13 mouse cellular contexts compared by ENCODE assay signal in genomic region chr1:191002201-191002600, GRCm38 (mm10). TPM values are rescaled to one million over a fixed set of nuclear protein-coding genes. Genes with fewer than 3 reads are reported as not detected.
A peak's percentile ranks its signal among the peaks of the same experiment; 100 is the strongest.
DNase-seq lines count a peak whose midpoint lies in the region; ATAC-seq and TF ChIP-seq lines count a peak whose summit lies in the region.
"Had no signal": no experiment of that assay in that cellular context is flagged by ENCODE, and none has a peak within 500 bp of the region (broad histone marks: within the 10 kb centered on the region; RNA-seq: fewer than 3 reads in every experiment).

No protein-coding gene starts in this region.

- H3K4me1 ChIP-seq in thymus, adult 2 months (replicated peaks; ENCODE audit: control insufficient read depth, insufficient read depth, low read length): no peaks in the 10 kb centered on the region
- H3K4me1 ChIP-seq: neural tube, embryonic 13.5 days had no signal

- H3K4me3 ChIP-seq in thymus, adult 2 months (ENCODE audit: control insufficient read depth, insufficient read depth, low read length): no peak overlapping the region
- H3K4me3 ChIP-seq: neural tube, embryonic 13.5 days had no signal

- peaks cover 4% of the 10 kb centered on the region for H3K36me3 ChIP-seq in thymus, adult 2 months (ENCODE audit: control insufficient read depth, insufficient read depth, low read length)

- no peaks in the 10 kb centered on the region for H3K27me3 ChIP-seq in thymus, adult 2 months (ENCODE audit: control insufficient read depth, insufficient read depth, low read length)
- H3K27me3 ChIP-seq: neural tube, embryonic 13.5 days had no signal

- intact Hi-C loops in heart, postnatal 10 days (cut with DNase I): loop anchor here (5.0 kb wide), 1 partner anchor 75 kb away; no protein-coding TSS in a partner anchor

- no peak for TF ChIP-seq CTCF in thymus, adult 2 months (IDR thresholded peaks at IDR 0.05; ENCODE audit: borderline replicate concordance, control insufficient read depth, extremely low read depth, insufficient read depth, low read length, poor library complexity)

- TF ChIP-seq POLR2A in thymus, adult 2 months (IDR thresholded peaks at IDR 0.05; ENCODE audit: control insufficient read depth, extremely low read depth, insufficient read depth, low read length, poor library complexity): no peak

- 78% methylated on average over 6 of the region's 6 CpGs for WGBS in thymus, adult 2 months

- H3K27ac ChIP-seq in thymus, adult 2 months (ENCODE audit: control insufficient read depth, insufficient read depth, low read length): no peak overlapping the region
- H3K27ac ChIP-seq: neural tube, embryonic 13.5 days had no signal

- DNase-seq in heart, postnatal 4 days: peak; percentile 39
- no peak for DNase-seq in heart, adult 11 months
- DNase-seq in thymus, adult 2 months: peak; percentile 11
- DNase-seq in thymus, adult 18-20 months: no peak
- peak; percentile 63 to 66 for DNase-seq in kidney, postnatal 4 days
- DNase-seq in right cerebral cortex, postnatal 25 days: no peak
- no peak for DNase-seq in heart, postnatal 10 days

- ATAC-seq in activated CD4-positive, CD25-positive, alpha-beta regulatory T cell, adult 4 months: no peak

RNA-seq across cellular contexts. Expression of gene Vash2, which starts 23.1 kb away (rescaled TPM):
- total RNA-seq in heart, postnatal 4 days (2021): 10 to 100 TPM; 31.5 to 31.9 TPM
- polyA plus RNA-seq in thymus, adult 2 months (2012; rRNA removed): 2.1 and 3.4 TPM in 2 replicates
- polyA plus RNA-seq in activated CD4-positive, CD25-positive, alpha-beta regulatory T cell, adult 4 months (2017; shearing (Covaris generic)): under 1 TPM; 0.15 to 0.30 TPM
- 1 to 10 TPM; 6.3 to 7.5 TPM for total RNA-seq in heart, postnatal 10 days (2021)

RNA-seq across cellular contexts. Expression of gene Flvcr1, which starts 23.8 kb away (rescaled TPM):
- 10 to 100 TPM; 12.6 to 13.0 TPM for total RNA-seq in heart, postnatal 4 days (2021)
- 56.7 and 58.9 TPM in 2 replicates for polyA plus RNA-seq in thymus, adult 2 months (2012; rRNA removed)
- 1 to 10 TPM; 6.1 to 8.5 TPM for polyA plus RNA-seq in activated CD4-positive, CD25-positive, alpha-beta regulatory T cell, adult 4 months (2017; shearing (Covaris generic))
- 10 to 100 TPM in 1 of 2 experiments, 1 to 10 TPM in 1; 8.8 to 10.3 TPM for total RNA-seq in heart, postnatal 10 days (2021)

RNA-seq across cellular contexts. Expression of gene Spata45, which starts 34.2 kb away (rescaled TPM):
- not detected for total RNA-seq in heart, postnatal 4 days (2021)
- not detected in 2 replicates for polyA plus RNA-seq in thymus, adult 2 months (2012; rRNA removed)
- polyA plus RNA-seq in activated CD4-positive, CD25-positive, alpha-beta regulatory T cell, adult 4 months (2017; shearing (Covaris generic)): not detected
- total RNA-seq in heart, postnatal 10 days (2021): not detected
- total RNA-seq: heart, postnatal 14 days had no signal
- polyA plus RNA-seq: embryonic facial prominence, embryonic 14.5 days; limb, embryonic 14.5 days; neural tube, embryonic 13.5 days; stomach, embryonic 16.5 days had no signal

Comparison
In these comparisons a context has a peak if more than half of its experiments do, and no peak if none do; other contexts are left out.
1. DNase-seq: peak in heart, postnatal 4 days (single experiment), thymus, adult 2 months (single experiment) and kidney, postnatal 4 days (2 of 2); none in heart, adult 11 months (single experiment), thymus, adult 18-20 months (0 of 2), right cerebral cortex, postnatal 25 days (single experiment) and heart, postnatal 10 days (0 of 2).